Mouse (Mus musculus): ENCODE results near the gene Irgm1. TPM values are rescaled to one million over a fixed set of nuclear protein-coding genes. Genes with fewer than 3 reads are reported as not detected.
"Not testable (repeated sequence)": the region's sequence is repeated elsewhere in the genome, so short reads cannot be mapped to it uniquely, and the experiment has no call there.

The Irgm1 gene
- 1 to 10 TPM; 5.6 to 5.8 TPM for total RNA-seq (2021)
- long read RNA-seq, partial matches to known transcripts: 0 of 6 reads
- long read RNA-seq, other reads (novel, unspliced or antisense): 1 of 6 reads

GRCm38 (mm10) chr11:48871201-48871772 lies at the start of gene Irgm1:
TSS of gene Irgm1 (minus strand) at chr11:48871683.
- peak in 1 of 2 experiments; percentile 32 for DNase-seq (ENCODE audit: low spot score in 2 of 2)

GRCm38 (mm10) chr11:48918380-48918779 lies 46.9 kb upstream of the Irgm1 start:
- DNase-seq (ENCODE audit: low spot score in 2 of 2): no peak

GRCm38 (mm10) chr11:48913611-48914010 lies 42.1 kb upstream of the Irgm1 start:
- no peak for DNase-seq (ENCODE audit: low spot score in 2 of 2)

GRCm38 (mm10) chr11:48908459-48908858 lies 37.0 kb upstream of the Irgm1 start:
- DNase-seq (ENCODE audit: low spot score in 2 of 2): no peak

GRCm38 (mm10) chr11:48902021-48902420 lies 30.5 kb upstream of the Irgm1 start, which contains the start of gene Gm5431:
TSS of gene Gm5431 (minus strand) at chr11:48902214.
- no peak for DNase-seq (ENCODE audit: low spot score in 2 of 2)

GRCm38 (mm10) chr11:48901567-48901930 lies 30.1 kb upstream of the Irgm1 start:
- DNase-seq (ENCODE audit: low spot score in 2 of 2): not testable (repeated sequence)

- not testable (repeated sequence) for DNase-seq (ENCODE audit: low spot score in 2 of 2)
These were observed 29.4 kb upstream of the Irgm1 start for GRCm38 (mm10) chr11:48900654-48901566.

- no peak for DNase-seq (ENCODE audit: low spot score in 2 of 2)
These were observed 27.4 kb upstream of the Irgm1 start for GRCm38 (mm10) chr11:48898812-48899431.

GRCm38 (mm10) chr11:48876680-48877079 lies 5.2 kb upstream of the Irgm1 start:
- DNase-seq (ENCODE audit: low spot score in 2 of 2): no peak

- DNase-seq (ENCODE audit: low spot score in 2 of 2): not testable (repeated sequence)
These were observed 3.9 kb upstream of the Irgm1 start for GRCm38 (mm10) chr11:48875343-48875837.

GRCm38 (mm10) chr11:48874465-48874864 lies 3.0 kb upstream of the Irgm1 start:
- DNase-seq (ENCODE audit: low spot score in 2 of 2): peak; percentile 27 to 73

GRCm38 (mm10) chr11:48873591-48874290 lies 2.3 kb upstream of the Irgm1 start:
- DNase-seq (ENCODE audit: low spot score in 2 of 2): no peak

- DNase-seq (ENCODE audit: low spot score in 2 of 2): no peak
These were observed 1.3 kb upstream of the Irgm1 start for GRCm38 (mm10) chr11:48872695-48873300.

- DNase-seq (ENCODE audit: low spot score in 2 of 2): peak; percentile 16 to 30
These were observed 496 bp upstream of the Irgm1 start for GRCm38 (mm10) chr11:48871817-48872541.

- DNase-seq (ENCODE audit: low spot score in 2 of 2): no peak
These were observed 702 bp downstream of the Irgm1 start for GRCm38 (mm10) chr11:48870781-48871180.

GRCm38 (mm10) chr11:48869380-48870110 lies 1.9 kb downstream of the Irgm1 start:
- DNase-seq (ENCODE audit: low spot score in 2 of 2): no peak

GRCm38 (mm10) chr11:48866481-48866880 lies 5.0 kb downstream of the Irgm1 start:
- no peak for DNase-seq (ENCODE audit: low spot score in 2 of 2)

GRCm38 (mm10) chr11:48863808-48864207 lies 7.7 kb downstream of the Irgm1 start:
- DNase-seq (ENCODE audit: low spot score in 2 of 2): no peak

- no peak for DNase-seq (ENCODE audit: low spot score in 2 of 2)
These were observed 8.6 kb downstream of the Irgm1 start for GRCm38 (mm10) chr11:48862784-48863319.
